Mouse (Mus musculus): Measurements from ENCODE around the gene Wdr62. TPM values are rescaled to one million over a fixed set of nuclear protein-coding genes. Genes with fewer than 3 reads are reported as not detected.

The Wdr62 gene
- total and polyA plus RNA-seq, 3 experiments, result 8.2 to 59.1 (median 57.9) TPM

- Histone ChIP-seq H3K4me3 (ENCODE audit: low read depth, low read length) (no peak overlapping the region), H3K4me1 (ENCODE audit: insufficient read depth, low read depth, low read length) (peaks cover 2% of the 10 kb centered on the region), H3K27me3 (ENCODE audit: insufficient read depth, low read length) (peaks cover 52% of the 10 kb centered on the region), H3K36me3 (replicated peaks) (no peaks in the 10 kb centered on the region), H3K9me3 (replicated peaks) (no peaks in the 10 kb centered on the region)
- ATAC-seq (ENCODE audit: extremely low read depth, insufficient number of reproducible peaks, low FRiP score, poor library complexity, severe bottlenecking) (no peak), DNase-seq (ENCODE audit: low spot score) (no peak)
- TF ChIP-seq CTCF (IDR thresholded peaks at IDR 0.05; ENCODE audit: low read depth, low read length) (no peak), TAL1 (conservative IDR thresholded peaks at IDR 0.05; ENCODE audit: low read depth, low read length) (no peak), POLR2AphosphoS5 (IDR thresholded peaks at IDR 0.05; ENCODE audit: insufficient replicate concordance, low read depth, low read length) (no peak), GATA2 (IDR thresholded peaks at IDR 0.05; ENCODE audit: borderline replicate concordance, low read depth, low read length) (no peak), GATA1 (IDR thresholded peaks at IDR 0.05; ENCODE audit: borderline replicate concordance, low read length) (no peak)
Measured at GRCm38 (mm10) chr7:30288046-30288445, 7.8 kb upstream of the Wdr62 start.

- no peak for DNase-seq (ENCODE audit: low spot score)
Measured at GRCm38 (mm10) chr7:30286701-30287410, 6.6 kb upstream of the Wdr62 start.

GRCm38 (mm10) chr7:30282740-30283139 is 2.5 kb upstream of the Wdr62 start:
- H3K36me3 ChIP-seq (replicated peaks), result peaks cover 7% of the 10 kb centered on the region
- H3K9me3 ChIP-seq (replicated peaks), result no peaks in the 10 kb centered on the region
- peaks cover 26% of the 10 kb centered on the region for H3K4me1 ChIP-seq (ENCODE audit: insufficient read depth, low read depth, low read length)
- no peak overlapping the region for H3K4me3 ChIP-seq (ENCODE audit: low read depth, low read length)
- no peak for ATAC-seq (ENCODE audit: extremely low read depth, insufficient number of reproducible peaks, low FRiP score, poor library complexity, severe bottlenecking)
- peaks cover 17% of the 10 kb centered on the region for H3K27me3 ChIP-seq (ENCODE audit: insufficient read depth, low read length)
- no peak for TF ChIP-seq CTCF (IDR thresholded peaks at IDR 0.05; ENCODE audit: low read depth, low read length)
- no peak for TF ChIP-seq GATA1 (IDR thresholded peaks at IDR 0.05; ENCODE audit: borderline replicate concordance, low read length)
- TF ChIP-seq GATA2 (IDR thresholded peaks at IDR 0.05; ENCODE audit: borderline replicate concordance, low read depth, low read length), result no peak
- no peak for TF ChIP-seq TAL1 (conservative IDR thresholded peaks at IDR 0.05; ENCODE audit: low read depth, low read length)
- TF ChIP-seq POLR2AphosphoS5 (IDR thresholded peaks at IDR 0.05; ENCODE audit: insufficient replicate concordance, low read depth, low read length), result no peak
- no peak for DNase-seq (ENCODE audit: low spot score)

More at GRCm38 (mm10) chr7:30286701-30287410, 6.6 kb upstream of the Wdr62 start:
- Histone ChIP-seq H3K27me3 (ENCODE audit: insufficient read depth, low read length) (peaks cover 47% of the 10 kb centered on the region), H3K9me3 (replicated peaks) (no peaks in the 10 kb centered on the region), H3K36me3 (replicated peaks) (no peaks in the 10 kb centered on the region), H3K4me3 (ENCODE audit: low read depth, low read length) (no peak overlapping the region), H3K4me1 (ENCODE audit: insufficient read depth, low read depth, low read length) (peaks cover 2% of the 10 kb centered on the region)
- TF ChIP-seq TAL1 (conservative IDR thresholded peaks at IDR 0.05; ENCODE audit: low read depth, low read length) (no peak), CTCF (IDR thresholded peaks at IDR 0.05; ENCODE audit: low read depth, low read length) (no peak), GATA2 (IDR thresholded peaks at IDR 0.05; ENCODE audit: borderline replicate concordance, low read depth, low read length) (no peak), POLR2AphosphoS5 (IDR thresholded peaks at IDR 0.05; ENCODE audit: insufficient replicate concordance, low read depth, low read length) (no peak), GATA1 (IDR thresholded peaks at IDR 0.05; ENCODE audit: borderline replicate concordance, low read length) (no peak)
- no peak for ATAC-seq (ENCODE audit: extremely low read depth, insufficient number of reproducible peaks, low FRiP score, poor library complexity, severe bottlenecking)

GRCm38 (mm10) chr7:30281522-30281921 is 1.3 kb upstream of the Wdr62 start:
- Histone ChIP-seq H3K9me3 (replicated peaks) (no peaks in the 10 kb centered on the region), H3K36me3 (replicated peaks) (peaks cover 16% of the 10 kb centered on the region), H3K4me3 (ENCODE audit: low read depth, low read length) (no peak overlapping the region), H3K27me3 (ENCODE audit: insufficient read depth, low read length) (peaks cover 8% of the 10 kb centered on the region), H3K4me1 (ENCODE audit: insufficient read depth, low read depth, low read length) (peaks cover 27% of the 10 kb centered on the region)
- ATAC-seq (ENCODE audit: extremely low read depth, insufficient number of reproducible peaks, low FRiP score, poor library complexity, severe bottlenecking) (no peak), DNase-seq (ENCODE audit: low spot score) (no peak)
- TF ChIP-seq GATA2 (IDR thresholded peaks at IDR 0.05; ENCODE audit: borderline replicate concordance, low read depth, low read length), result no peak
- TF ChIP-seq TAL1 (conservative IDR thresholded peaks at IDR 0.05; ENCODE audit: low read depth, low read length), result no peak

DNA sequence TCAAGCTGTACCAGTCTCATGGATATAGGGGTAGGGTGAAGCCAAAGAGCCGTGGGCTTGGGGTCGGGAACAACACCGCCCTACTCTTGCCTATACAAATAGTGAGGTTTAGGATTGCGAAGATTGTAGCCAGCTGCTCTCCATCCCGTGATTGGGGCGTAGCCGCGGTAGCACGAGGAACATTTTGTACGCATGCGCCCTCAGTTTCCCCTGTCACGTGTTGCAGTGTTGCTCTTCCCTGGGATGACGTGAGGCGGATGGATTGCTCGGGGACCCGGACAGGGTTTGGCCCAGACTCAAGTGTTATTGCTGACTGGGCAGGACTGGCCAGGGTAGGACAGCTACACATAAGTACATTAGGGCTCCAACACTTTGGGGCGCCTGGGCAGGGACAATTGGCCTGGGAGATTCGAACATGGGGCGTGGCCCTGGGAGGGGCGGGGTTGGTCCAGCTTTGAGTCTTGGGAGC is 485 bp upstream of the Wdr62 start:
- peaks cover 27% of the 10 kb centered on the region for H3K4me1 ChIP-seq (ENCODE audit: insufficient read depth, low read depth, low read length)
- H3K27me3 ChIP-seq (ENCODE audit: insufficient read depth, low read length), result peaks cover 3% of the 10 kb centered on the region; the same call in 1 of the 2 replicates
- peaks cover 20% of the 10 kb centered on the region for H3K36me3 ChIP-seq (replicated peaks)
- no peaks in the 10 kb centered on the region for H3K9me3 ChIP-seq (replicated peaks)
- ATAC-seq (ENCODE audit: extremely low read depth, insufficient number of reproducible peaks, low FRiP score, poor library complexity, severe bottlenecking) (peak; percentile 50), DNase-seq (ENCODE audit: low spot score) (peak; percentile 76)
- TF ChIP-seq CTCF (IDR thresholded peaks at IDR 0.05; ENCODE audit: low read depth, low read length) (no peak), POLR2AphosphoS5 (IDR thresholded peaks at IDR 0.05; ENCODE audit: insufficient replicate concordance, low read depth, low read length) (no peak), TAL1 (conservative IDR thresholded peaks at IDR 0.05; ENCODE audit: low read depth, low read length) (no peak), GATA2 (IDR thresholded peaks at IDR 0.05; ENCODE audit: borderline replicate concordance, low read depth, low read length) (no peak), GATA1 (IDR thresholded peaks at IDR 0.05; ENCODE audit: borderline replicate concordance, low read length) (no peak)
- peak overlapping the region; percentile 92 for H3K4me3 ChIP-seq (ENCODE audit: low read depth, low read length)

GRCm38 (mm10) chr7:30279536-30279935 is 683 bp downstream of the Wdr62 start:
- 0 out of 2 replicates have a peak, but pooled peaks cover 3% of the 10 kb centered on the region for H3K27me3 ChIP-seq (ENCODE audit: insufficient read depth, low read length)
- H3K4me3 ChIP-seq (ENCODE audit: low read depth, low read length), result peak overlapping the region; percentile 92
- ATAC-seq (ENCODE audit: extremely low read depth, insufficient number of reproducible peaks, low FRiP score, poor library complexity, severe bottlenecking), result no peak
- H3K9me3 ChIP-seq (replicated peaks), result no peaks in the 10 kb centered on the region
- peak; percentile 9 for DNase-seq (ENCODE audit: low spot score)
- H3K36me3 ChIP-seq (replicated peaks), result peaks cover 30% of the 10 kb centered on the region
- H3K4me1 ChIP-seq (ENCODE audit: insufficient read depth, low read depth, low read length), result peaks cover 27% of the 10 kb centered on the region
- no peak for TF ChIP-seq TAL1 (conservative IDR thresholded peaks at IDR 0.05; ENCODE audit: low read depth, low read length)
